Mouse (Mus musculus) gastrocnemius, adult 2 months (tissue): Measurements from ENCODE around the gene Ywhab. TPM values are rescaled to one million over a fixed set of nuclear protein-coding genes. Genes with fewer than 3 reads are reported as not detected.

Experiments
- DNase-seq: peaks from one replicate; pipeline ENCODE4 v3.0.0; 2022
- H3K27ac ChIP-seq: fragments of 200-600 bp; 2 replicates; pipeline ENCODE4 v1.8.1; 2022; ENCODE audit warnings: mild to moderate bottlenecking
- H3K4me3 ChIP-seq: fragments of 200-600 bp; 2 replicates; pipeline ENCODE4 v1.8.1; 2022; ENCODE audit warnings: mild to moderate bottlenecking, moderate library complexity
- CTCF ChIP-seq: fragments of 200-600 bp; IDR thresholded peaks from 2 replicates; pipeline ENCODE4 v1.8.1; 2022; ENCODE audit warnings: antibody characterized with exemption, mild to moderate bottlenecking, moderate library complexity
- intact Hi-C: fragments of 180-260 bp; cut with DNase I; formaldehyde crosslinking; loops from one replicate; pipeline ENCODE4 v1.15.1; 2025
- long read RNA-seq, 2 experiments: library from polyadenylated mRNA; stranded (forward); transcript quantifications; one replicate each; pipeline ENCODE4 v2.0.0; 2021
- total RNA-seq, 2 experiments: library from RNA; stranded (reverse); gene quantifications; 2 replicates each; pipeline ENCODE4 v1.2.3; 2021

Ywhab gene
- total RNA-seq = 10 to 100 TPM; 34.7 to 44.4 TPM
- long read RNA-seq, experiment 1, transcript Ywhab-201 (6 exons, 3,013 nt) = major isoform, 67 of 74 reads
- long read RNA-seq, experiment 1, partial matches to known transcripts = 0 of 74 reads
- long read RNA-seq, experiment 1, other reads (novel, unspliced or antisense) = 7 of 74 reads
- long read RNA-seq, experiment 2, transcript Ywhab-201 (6 exons, 3,013 nt) = major isoform, 67 of 77 reads
- long read RNA-seq, experiment 2, partial matches to known transcripts = 1 of 77 reads
- long read RNA-seq, experiment 2, other reads (novel, unspliced or antisense) = 9 of 77 reads

- no peak for DNase-seq
- intact Hi-C loops = no loop called here
- TF ChIP-seq CTCF = no peak
- Histone ChIP-seq H3K4me3 (peak within 1 kb of the TSS; percentile 97), H3K27ac (peak within 1 kb of the TSS; percentile 96)
These were observed at the start of gene Ywhab for GRCm38 (mm10) chr2:163994654-163994976. Ywhab (plus strand) TSS chr2:163994960.

DNA sequence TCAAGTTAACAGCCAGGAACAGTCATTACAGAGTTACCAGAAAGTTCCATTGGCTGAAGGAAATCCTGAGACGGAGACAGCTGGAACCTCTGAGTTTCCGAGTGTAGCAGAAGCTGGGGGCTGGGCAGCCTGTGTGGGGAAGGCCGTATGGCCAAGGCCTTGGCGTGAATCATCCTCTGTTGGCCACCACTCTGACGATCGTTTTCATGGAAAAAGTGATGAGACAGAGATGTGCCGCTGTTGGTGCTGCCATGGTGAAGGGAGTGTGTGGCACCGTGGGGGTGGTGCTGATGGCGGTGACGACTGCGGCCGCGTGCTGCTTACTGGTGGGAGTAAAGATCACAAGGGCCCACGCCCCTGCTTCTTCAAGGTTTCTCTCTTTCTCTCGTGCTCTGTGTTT is 48.5 kb upstream of the Ywhab start:
- peak; percentile 24 for DNase-seq
- Histone ChIP-seq H3K4me3 (no peak overlapping the region), H3K27ac (no peak overlapping the region)
- intact Hi-C loops = no loop called here
- TF ChIP-seq CTCF = no peak

DNA sequence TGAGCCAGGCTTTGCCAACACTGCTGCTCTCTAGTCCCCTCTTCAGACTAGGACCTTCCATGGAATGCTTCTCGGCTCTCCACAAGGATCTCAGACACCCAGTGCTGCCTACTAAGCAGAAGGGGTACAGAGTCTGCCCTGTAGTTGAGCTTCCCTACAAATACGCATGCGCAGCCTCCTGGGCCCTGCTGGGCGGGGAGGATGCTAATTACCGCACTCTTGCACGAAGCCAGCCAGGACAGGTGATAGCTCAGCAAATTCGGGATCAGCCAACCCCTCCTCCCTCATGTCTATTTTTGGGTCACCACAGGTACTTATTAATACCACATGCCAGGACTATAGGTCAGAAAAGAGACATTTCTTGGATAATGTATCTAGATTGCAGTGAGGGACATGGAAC is 46.8 kb upstream of the Ywhab start:
- no peak for TF ChIP-seq CTCF
- no peak for DNase-seq
- H3K27ac ChIP-seq = no peak overlapping the region
- no peak overlapping the region for H3K4me3 ChIP-seq
- intact Hi-C loops = no loop called here

GRCm38 (mm10) chr2:163951770-163952169 is 43.0 kb upstream of the Ywhab start:
- intact Hi-C loops = loop anchor here (1.0 kb wide), 1 partner anchor 93 kb away; no protein-coding TSS in a partner anchor
- TF ChIP-seq CTCF = peak; percentile 79
- H3K4me3 ChIP-seq = no peak overlapping the region
- peak; percentile 67 for DNase-seq
- H3K27ac ChIP-seq = no peak overlapping the region

DNA sequence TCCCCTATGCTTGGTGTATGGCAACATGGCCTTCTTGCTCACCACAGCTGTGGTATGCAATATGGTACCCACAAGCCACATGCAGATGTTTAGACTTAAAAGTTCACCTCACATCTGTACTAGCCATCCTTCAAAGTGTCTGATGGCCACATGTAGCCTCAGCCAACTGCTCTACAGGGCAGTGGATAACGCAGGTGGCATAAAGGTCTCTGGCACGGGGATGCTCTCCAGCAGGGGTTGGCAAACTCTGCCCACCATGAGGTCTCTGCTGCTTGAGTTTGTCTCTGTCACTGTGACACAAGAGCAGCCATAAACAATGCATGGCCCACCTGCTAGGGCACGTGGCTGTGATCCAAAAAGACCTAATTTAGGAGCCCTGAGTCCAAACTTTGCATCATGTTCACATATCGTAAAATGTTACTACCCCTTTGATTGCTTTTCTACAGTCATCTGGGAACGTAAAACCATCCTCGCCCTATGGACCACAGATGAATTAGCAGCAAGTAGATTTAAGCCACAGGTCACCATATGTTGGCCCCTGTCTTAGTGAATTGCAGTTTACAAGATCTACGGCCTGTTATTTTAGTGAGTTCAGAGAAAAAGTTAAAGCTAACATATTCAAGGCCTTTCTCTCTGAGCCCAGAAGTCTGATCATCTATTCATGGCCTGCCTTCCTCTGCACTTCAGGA is 41.0 kb upstream of the Ywhab start:
- H3K27ac ChIP-seq = no peak overlapping the region
- intact Hi-C loops = no loop called here
- no peak for TF ChIP-seq CTCF
- H3K4me3 ChIP-seq = no peak overlapping the region
- DNase-seq = no peak

GRCm38 (mm10) chr2:163964606-163965560 is 29.9 kb upstream of the Ywhab start:
- Histone ChIP-seq H3K27ac (no peak overlapping the region), H3K4me3 (no peak overlapping the region)
- DNase-seq = no peak
- TF ChIP-seq CTCF = no peak
- intact Hi-C loops = loop anchor here (5.0 kb wide), 1 partner anchor 108 kb away; no protein-coding TSS in a partner anchor

GRCm38 (mm10) chr2:163965706-163966105 is 29.1 kb upstream of the Ywhab start:
- intact Hi-C loops = loop anchor here (5.0 kb wide), 1 partner anchor 108 kb away; no protein-coding TSS in a partner anchor
- no peak overlapping the region for H3K27ac ChIP-seq
- TF ChIP-seq CTCF = no peak
- no peak for DNase-seq
- H3K4me3 ChIP-seq = no peak overlapping the region

GRCm38 (mm10) chr2:163968581-163968980 is 26.2 kb upstream of the Ywhab start:
- intact Hi-C loops = loop anchor here (5.0 kb wide), 1 partner anchor 111 kb away; no protein-coding TSS in a partner anchor
- TF ChIP-seq CTCF = peak; percentile 90
- Histone ChIP-seq H3K27ac (no peak overlapping the region), H3K4me3 (no peak overlapping the region)
- DNase-seq = peak; percentile 64

DNA sequence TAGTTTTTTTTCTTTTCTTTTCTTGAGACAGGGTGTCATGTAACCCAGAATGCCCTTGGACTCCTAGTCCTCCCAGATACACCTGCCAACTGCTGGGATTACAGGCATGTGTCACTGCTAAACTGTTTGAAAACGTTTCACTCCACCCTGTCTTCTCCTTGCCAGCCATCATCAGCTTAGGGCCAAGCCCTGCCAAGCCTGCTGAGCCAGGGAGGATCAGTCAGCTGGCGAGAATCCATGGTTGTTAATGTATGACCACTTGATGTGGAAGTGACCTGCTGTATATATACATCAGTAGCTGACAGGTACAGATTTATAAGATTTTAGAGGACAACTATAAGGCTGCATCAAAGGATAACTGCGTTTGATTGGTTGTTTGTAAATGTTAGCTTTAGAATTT is 24.4 kb upstream of the Ywhab start:
- Histone ChIP-seq H3K4me3 (no peak overlapping the region), H3K27ac (no peak overlapping the region)
- intact Hi-C loops = no loop called here
- DNase-seq = no peak
- no peak for TF ChIP-seq CTCF

GRCm38 (mm10) chr2:163974056-163974455 is 20.7 kb upstream of the Ywhab start:
- DNase-seq = no peak
- no peak for TF ChIP-seq CTCF
- Histone ChIP-seq H3K4me3 (no peak overlapping the region), H3K27ac (no peak overlapping the region)
- intact Hi-C loops = no loop called here

GRCm38 (mm10) chr2:163976448-163976847 is 18.3 kb upstream of the Ywhab start:
- intact Hi-C loops = no loop called here
- no peak for DNase-seq
- H3K4me3 ChIP-seq = no peak overlapping the region
- TF ChIP-seq CTCF = no peak
- H3K27ac ChIP-seq = no peak overlapping the region

DNA sequence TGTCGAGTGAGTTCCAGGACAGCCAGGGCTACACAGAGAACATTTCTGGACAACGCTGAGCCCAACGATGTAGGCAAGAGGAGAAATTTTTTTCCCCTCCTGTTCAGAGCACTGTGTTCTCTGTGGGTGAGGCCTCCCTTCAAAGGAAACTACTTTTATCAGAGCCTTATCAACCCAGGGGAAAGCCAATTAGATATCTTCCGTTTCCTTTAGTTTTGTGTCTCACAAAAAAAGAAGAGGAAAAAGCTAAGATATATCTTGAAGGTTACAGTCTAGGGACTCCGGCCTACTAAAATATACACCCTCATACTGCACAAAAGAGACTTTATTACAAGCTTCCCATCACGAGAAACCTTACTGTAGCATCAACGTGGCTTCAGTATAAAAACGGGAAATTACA is 7.5 kb upstream of the Ywhab start:
- no peak for DNase-seq
- Histone ChIP-seq H3K4me3 (no peak overlapping the region), H3K27ac (no peak overlapping the region)
- no peak for TF ChIP-seq CTCF
- intact Hi-C loops = no loop called here

GRCm38 (mm10) chr2:163992871-163993270 is 1.9 kb upstream of the Ywhab start:
- H3K27ac ChIP-seq = no peak overlapping the region
- no peak overlapping the region for H3K4me3 ChIP-seq
- intact Hi-C loops = no loop called here
- TF ChIP-seq CTCF = no peak
- DNase-seq = no peak
